Mouse (Mus musculus) cortical plate, adult 2 months (tissue): ENCODE measurements at regions not wholly inside any gene's neighbourhood (a gene's known extent, or its start where the extent isn't known, plus 50 kb on each side); places are given as distances from the start of the nearest gene placed in this dataset.

ENCODE experiments used
- CTCF ChIP-seq: fragments of 200-500 bp; IDR thresholded peaks from 2 replicates; pipeline ENCODE4 v1.5.1; 2011; ENCODE audit warnings: mild to moderate bottlenecking, control low read depth, low read length; ENCODE audit not compliant: insufficient read depth; ENCODE audit errors: extremely low read depth
- POLR2A ChIP-seq: fragments of 200-500 bp; IDR thresholded peaks from 2 replicates; pipeline ENCODE4 v1.6.1; 2011; ENCODE audit warnings: mild to moderate bottlenecking, low read length, control low read depth; ENCODE audit not compliant: insufficient read depth; ENCODE audit errors: extremely low read depth

DNA sequence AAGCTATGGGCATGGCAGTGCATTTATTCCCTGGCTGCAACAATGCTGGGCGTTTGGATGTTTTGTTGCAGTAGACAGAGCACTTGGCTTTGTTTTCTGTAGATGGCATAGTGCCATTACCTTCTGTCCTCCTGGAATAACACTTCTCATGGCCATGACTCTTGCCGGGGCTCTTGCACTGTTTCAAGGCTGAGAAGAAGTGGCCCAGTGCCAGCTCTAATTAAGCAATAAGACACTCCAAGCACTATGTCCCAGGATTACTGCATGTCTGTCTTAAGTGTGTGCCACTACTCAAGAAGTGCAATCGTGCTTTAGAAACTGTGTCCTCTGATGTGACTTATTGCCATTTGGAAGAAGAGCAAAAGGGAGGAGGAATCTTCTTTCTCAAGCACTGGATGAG is 316.1 kb upstream of the Fam241a start:
- TF ChIP-seq POLR2A (no peak), CTCF (no peak)
